Mouse (Mus musculus) bone marrow macrophage, adult 2 months (primary cell): ENCODE data around the gene Glod4.

Experiments
- CTCF ChIP-seq: IDR thresholded peaks from 2 replicates; pipeline ENCODE4 v1.5.1; 2012; ENCODE audit warnings: low read depth, mild to moderate bottlenecking, low read length, moderate library complexity
- POLR2A ChIP-seq: IDR thresholded peaks from 2 replicates; pipeline ENCODE4 v1.6.1; 2012; ENCODE audit warnings: mild to moderate bottlenecking, low read depth, low read length, borderline replicate concordance

DNA sequence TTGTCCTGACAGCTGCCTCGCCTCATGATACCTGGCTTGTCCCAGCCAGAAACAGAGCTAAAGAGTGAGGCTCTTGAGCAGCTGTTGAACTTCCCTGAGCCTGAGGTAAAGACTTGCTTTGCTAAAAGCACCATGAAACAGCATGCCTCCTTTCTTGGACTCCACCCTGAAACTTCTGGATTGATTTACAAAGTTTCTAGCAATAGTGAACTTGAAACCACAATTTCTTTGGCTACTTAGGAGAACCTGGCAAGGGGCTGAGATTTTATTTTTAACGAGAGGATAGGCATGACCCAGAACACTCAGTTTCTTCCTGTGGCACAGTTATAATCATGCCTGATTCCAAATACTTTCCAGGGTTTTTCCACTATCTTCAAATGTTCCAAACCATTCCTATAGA, 121.0 kb downstream of the Glod4 start:
- TF ChIP-seq POLR2A = no peak
- TF ChIP-seq CTCF = no peak
